Mouse (Mus musculus) spleen, postnatal 10 days (tissue): ENCODE measurements around the gene Lasp1.
A peak's percentile ranks its signal among the peaks of the same experiment; 100 is the strongest.

ENCODE experiments used
- DNase-seq, 2 experiments: peaks; one replicate each; pipeline ENCODE4 v3.0.0; 2021 to 2022; ENCODE audit warnings: low spot score in 2 of 2

The Lasp1 gene

GRCm38 (mm10) chr11:97829365-97829764 lies 30.6 kb downstream of the Lasp1 start:
- DNase-seq = no peak

- DNase-seq = peak in 1 of 2 experiments; percentile 56
Observed at GRCm38 (mm10) chr11:97829913-97830476, 31.2 kb downstream of the Lasp1 start.

GRCm38 (mm10) chr11:97830501-97830900 lies 31.7 kb downstream of the Lasp1 start:
- DNase-seq = no peak

GRCm38 (mm10) chr11:97832001-97832400 lies 33.2 kb downstream of the Lasp1 start:
- DNase-seq = no peak

GRCm38 (mm10) chr11:97833352-97833751 lies 34.6 kb downstream of the Lasp1 start:
- DNase-seq = no peak

- DNase-seq = peak in 1 of 2 experiments; percentile 4
Observed at GRCm38 (mm10) chr11:97836541-97836940, 37.7 kb downstream of the Lasp1 start.

- peak in 1 of 2 experiments; percentile 4 for DNase-seq
Observed at GRCm38 (mm10) chr11:97837051-97837450, 38.3 kb downstream of the Lasp1 start.

GRCm38 (mm10) chr11:97837641-97838149 lies 38.9 kb downstream of the Lasp1 start:
- peak in 1 of 2 experiments; percentile 4 for DNase-seq

GRCm38 (mm10) chr11:97838779-97839440 lies 40.1 kb downstream of the Lasp1 start:
- DNase-seq = no peak

- no peak for DNase-seq
Observed at GRCm38 (mm10) chr11:97839441-97840134, 40.8 kb downstream of the Lasp1 start.

- no peak for DNase-seq
Observed at GRCm38 (mm10) chr11:97840135-97840490, 41.3 kb downstream of the Lasp1 start.

- DNase-seq = no peak
Observed at GRCm38 (mm10) chr11:97840539-97840954, 41.7 kb downstream of the Lasp1 start, which contains the start of gene B230217C12Rik. TSS of gene B230217C12Rik (plus strand) at chr11:97840780.

GRCm38 (mm10) chr11:97840991-97841661 lies 42.3 kb downstream of the Lasp1 start:
- no peak for DNase-seq

- DNase-seq = no peak
Observed at GRCm38 (mm10) chr11:97842001-97842400, 43.2 kb downstream of the Lasp1 start.

GRCm38 (mm10) chr11:97850367-97850766 lies 51.6 kb downstream of the Lasp1 start:
- no peak for DNase-seq

- no peak for DNase-seq
Observed at GRCm38 (mm10) chr11:97851601-97852000, 52.8 kb downstream of the Lasp1 start.

GRCm38 (mm10) chr11:97855473-97855872 lies 56.7 kb downstream of the Lasp1 start:
- DNase-seq = no peak

GRCm38 (mm10) chr11:97862148-97862547 lies 63.3 kb downstream of the Lasp1 start:
- DNase-seq = no peak

GRCm38 (mm10) chr11:97865421-97865820 lies 66.6 kb downstream of the Lasp1 start:
- DNase-seq = no peak

GRCm38 (mm10) chr11:97866091-97866888 lies 67.5 kb downstream of the Lasp1 start:
- no peak for DNase-seq

GRCm38 (mm10) chr11:97867591-97867990 lies 68.8 kb downstream of the Lasp1 start:
- no peak for DNase-seq
